Mouse (Mus musculus) neural tube, embryonic 11.5 days (tissue): Measurements from ENCODE around the gene Rnf2. TPM values are rescaled to one million over a fixed set of nuclear protein-coding genes. Genes with fewer than 3 reads are reported as not detected.

ENCODE experiments used
- ATAC-seq: fragments of 200-750 bp; cut with Nextera tagmentation; 2 replicates; pipeline ENCODE4 v1.8.0; 2017; ENCODE audit warnings: moderate number of reproducible peaks, mild to moderate bottlenecking, moderate TSS enrichment, moderate library complexity; ENCODE audit not compliant: insufficient read depth, low FRiP score, low TSS enrichment
- DNase-seq: peaks from one replicate; pipeline ENCODE4 v3.0.0-alpha.2; 2015; ENCODE audit warnings: low spot score
- H3K27ac ChIP-seq: fragments of 300-500 bp; sonication (generic); 2 replicates; pipeline ENCODE4 v1.5.1; 2014; ENCODE audit warnings: low read depth, mild to moderate bottlenecking, low read length
- H3K27me3 ChIP-seq: fragments of 300-500 bp; sonication (generic); 2 replicates; pipeline ENCODE4 v1.6.1; 2014; ENCODE audit warnings: mild to moderate bottlenecking, low read length, mixed read lengths; ENCODE audit not compliant: control insufficient read depth, insufficient read depth
- H3K36me3 ChIP-seq: fragments of 300-500 bp; sonication (generic); 2 replicates; pipeline ENCODE4 v1.6.1; 2014; ENCODE audit warnings: mild to moderate bottlenecking, low read length, moderate library complexity, mixed read lengths; ENCODE audit not compliant: control insufficient read depth, insufficient read depth
- H3K4me1 ChIP-seq: fragments of 300-500 bp; sonication (generic); 2 replicates; pipeline ENCODE4 v1.6.1; 2014; ENCODE audit warnings: low read length, mixed read lengths; ENCODE audit not compliant: control insufficient read depth, insufficient read depth
- H3K4me2 ChIP-seq: fragments of 300-500 bp; sonication (generic); 2 replicates; pipeline ENCODE4 v1.6.1; 2014; ENCODE audit warnings: low read depth, mild to moderate bottlenecking, moderate library complexity
- H3K4me3 ChIP-seq: fragments of 300-500 bp; sonication (generic); 2 replicates; pipeline ENCODE4 v1.5.1; 2014; ENCODE audit warnings: low read depth, low read length
- H3K9ac ChIP-seq: fragments of 300-500 bp; sonication (generic); 2 replicates; pipeline ENCODE4 v1.6.1; 2014; ENCODE audit warnings: mild to moderate bottlenecking, low read length
- H3K9me3 ChIP-seq: fragments of 300-500 bp; sonication (generic); 2 replicates; pipeline ENCODE4 v1.6.1; 2016; ENCODE audit warnings: low read length; ENCODE audit not compliant: control insufficient read depth
- WGBS: fragments of 180-500 bp; shearing (Covaris S2); extraction: QIAGEN DNeasy Blood & Tissue Kit; methylation state at CpG from one replicate; pipeline ENCODE4 v1.1.7; 2014; 5-methylcytosine and 5-hydroxymethylcytosine counted together
- microRNA-seq: library from miRNA; unstranded; fragments of <30 nt; microRNA quantifications from one replicate; pipeline ENCODE4, GENCODE M21; 2016
- polyA plus RNA-seq: library from polyadenylated mRNA; unstranded; fragments of >200 nt; fragmentation: Nextera tagmentation; extraction: Ambion mirVana; gene quantifications from 2 replicates; pipeline ENCODE4 v1.2.1, GENCODE M21; 2014

Gene Rnf2
- polyA plus RNA-seq, 1 experiment from 2014 or later, result 155 TPM

- no peaks in the 10 kb centered on the region for H3K9me3 ChIP-seq
- H3K9ac ChIP-seq, result peak within 1 kb of the TSS; percentile 96
- peak within 1 kb of the TSS; percentile 95 for H3K27ac ChIP-seq
- peak; percentile 99 for DNase-seq
- H3K27me3 ChIP-seq, result no peaks in the 10 kb centered on the region
- H3K4me1 ChIP-seq, result peaks cover 12% of the 10 kb centered on the region
- peak; percentile 99 for ATAC-seq
- peak within 1 kb of the TSS; percentile 86 for H3K4me3 ChIP-seq
- H3K36me3 ChIP-seq, result no peaks in the 10 kb centered on the region; the same call in 1 of the 2 replicates
- peak within 1 kb of the TSS; percentile 57 for H3K4me2 ChIP-seq
- under 1% methylated on average over 73 of the region's 74 CpGs for WGBS
These were observed 72.2 kb downstream of the Rnf2 start, which contains the start of the genes Swt1 and Trmt1l for GRCm38 (mm10) chr1:151428263-151429221. Swt1 (minus strand) TSS chr1:151428455. Trmt1l (plus strand) TSS chr1:151428542.

DNA sequence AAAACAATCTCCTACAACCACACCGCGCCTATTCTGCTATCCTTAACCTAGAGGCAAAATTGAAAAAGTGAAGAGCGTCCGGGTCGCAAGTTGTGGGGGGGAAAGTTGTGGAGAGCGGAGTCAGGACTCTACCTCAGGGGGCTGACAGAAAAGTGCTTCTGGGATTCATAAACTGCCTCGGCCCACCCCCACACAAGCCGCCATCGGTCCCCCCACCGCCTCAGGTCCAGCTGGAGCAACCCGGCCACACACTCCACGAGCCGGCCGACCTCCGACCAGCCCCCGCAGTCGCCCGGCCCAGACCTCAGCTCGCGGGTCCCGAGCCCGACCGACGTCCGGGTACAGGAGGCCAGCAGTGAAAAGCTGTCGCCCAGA is 72.9 kb downstream of the Rnf2 start:
- H3K4me3 ChIP-seq, result peak overlapping the region; percentile 86
- ATAC-seq, result peak; percentile 76
- H3K9me3 ChIP-seq, result no peaks in the 10 kb centered on the region
- peak overlapping the region; percentile 49 for H3K4me2 ChIP-seq
- H3K4me1 ChIP-seq, result peaks cover 12% of the 10 kb centered on the region
- DNase-seq, result no peak
- under 1% methylated on average over 23 of the region's 26 CpGs for WGBS
- H3K27ac ChIP-seq, result 0 out of 2 replicates have a peak overlapping the region, but pooled peaks have one; percentile 44
- H3K27me3 ChIP-seq, result no peaks in the 10 kb centered on the region
- H3K36me3 ChIP-seq, result no peaks in the 10 kb centered on the region; the same call in 1 of the 2 replicates
- peak overlapping the region; percentile 70 for H3K9ac ChIP-seq

DNA sequence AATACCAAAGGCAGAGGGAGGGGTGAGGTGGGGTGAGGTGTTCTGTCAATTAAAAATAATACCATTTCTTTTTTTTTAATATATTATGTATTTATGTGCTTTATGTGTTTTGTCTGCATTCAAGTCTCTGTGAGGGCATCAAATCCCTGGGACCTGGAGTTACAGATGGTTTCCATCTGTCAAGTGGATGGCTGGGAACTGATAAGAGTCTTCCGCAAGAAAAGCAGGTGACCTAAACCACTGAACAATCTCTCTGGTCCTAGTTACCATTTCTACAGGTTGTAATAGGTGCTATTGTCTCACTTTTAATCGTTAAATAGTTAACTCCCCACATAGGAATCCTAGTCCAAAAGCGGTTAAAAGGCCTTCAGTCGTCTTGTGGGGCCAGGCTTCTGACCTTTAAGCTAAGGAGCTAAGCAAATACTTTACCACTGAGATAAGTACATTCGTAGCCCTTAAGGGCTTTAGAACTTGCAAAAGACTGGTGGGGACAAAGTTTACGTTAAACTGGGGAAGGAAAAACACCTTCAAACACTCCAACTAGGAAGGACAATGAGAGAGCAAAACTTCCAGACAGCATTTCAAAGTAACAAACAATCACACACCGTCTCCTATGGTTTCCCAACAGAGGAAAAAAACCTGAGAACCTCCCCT is 73.7 kb downstream of the Rnf2 start:
- Histone ChIP-seq H3K36me3 (no peaks in the 10 kb centered on the region; the same call in 1 of the 2 replicates), H3K9me3 (no peaks in the 10 kb centered on the region), H3K9ac (no peak overlapping the region), H3K4me1 (peaks cover 12% of the 10 kb centered on the region), H3K27me3 (no peaks in the 10 kb centered on the region), H3K4me3 (peak overlapping the region; percentile 86), H3K27ac (no peak overlapping the region), H3K4me2 (peak overlapping the region; percentile 49)
- DNase-seq, result no peak
- 39% methylated on average over 7 of the region's 7 CpGs for WGBS
- ATAC-seq, result no peak

GRCm38 (mm10) chr1:151422178-151422577 is 78.6 kb downstream of the Rnf2 start:
- no peak overlapping the region for H3K4me2 ChIP-seq
- no peak overlapping the region for H3K9ac ChIP-seq
- no peak overlapping the region for H3K27ac ChIP-seq
- 88% methylated on average over 3 of the region's 3 CpGs for WGBS
- H3K4me3 ChIP-seq, result no peak overlapping the region
- peaks cover 2% of the 10 kb centered on the region for H3K4me1 ChIP-seq
- H3K9me3 ChIP-seq, result no peaks in the 10 kb centered on the region
- DNase-seq (no peak), ATAC-seq (no peak)
- no peaks in the 10 kb centered on the region for H3K36me3 ChIP-seq
- H3K27me3 ChIP-seq, result no peaks in the 10 kb centered on the region

GRCm38 (mm10) chr1:151409827-151410226 is 90.9 kb downstream of the Rnf2 start:
- 87% methylated on average over 3 of the region's 3 CpGs for WGBS

More at GRCm38 (mm10) chr1:151409827-151410226, 90.9 kb downstream of the Rnf2 start:
- ATAC-seq, result no peak
- Histone ChIP-seq H3K9ac (no peak overlapping the region), H3K4me1 (no peaks in the 10 kb centered on the region), H3K36me3 (0 out of 2 replicates have a peak, but pooled peaks cover 3% of the 10 kb centered on the region), H3K4me3 (no peak overlapping the region), H3K9me3 (no peaks in the 10 kb centered on the region), H3K27me3 (no peaks in the 10 kb centered on the region), H3K4me2 (no peak overlapping the region), H3K27ac (no peak overlapping the region)
- DNase-seq, result no peak

Small RNA genes lying within 50 kb of the gene (microRNA-seq; reads per million reads assigned to microRNA genes)
- 1.0 reads per million for gene Mir7682

Other genes with a start within 250 kb of the Rnf2 start
- gene Ivns1abp, start 156.5 kb downstream of the Rnf2 start, polyA plus RNA-seq, result 426 and 444 TPM in 2 replicates
- gene Swt1, start 72.5 kb downstream of the Rnf2 start, polyA plus RNA-seq, result 20.0 TPM in 2 replicates
- gene Trmt1l, start 72.4 kb downstream of the Rnf2 start, polyA plus RNA-seq, result 52.6 and 53.1 TPM in 2 replicates
- 1.9 and 2.2 TPM in 2 replicates for gene Fam129a, start 70.2 kb upstream of the Rnf2 start, polyA plus RNA-seq